Mouse (Mus musculus): ENCODE measurements around the gene Abcc9. TPM values are rescaled to one million over a fixed set of nuclear protein-coding genes. Genes with fewer than 3 reads are reported as not detected.

Abcc9 gene
- total RNA-seq (2014; fragmentation: Nextera tagmentation) (not detected in 2 replicates), total RNA-seq (2017) (not detected in 2 replicates)

DNA sequence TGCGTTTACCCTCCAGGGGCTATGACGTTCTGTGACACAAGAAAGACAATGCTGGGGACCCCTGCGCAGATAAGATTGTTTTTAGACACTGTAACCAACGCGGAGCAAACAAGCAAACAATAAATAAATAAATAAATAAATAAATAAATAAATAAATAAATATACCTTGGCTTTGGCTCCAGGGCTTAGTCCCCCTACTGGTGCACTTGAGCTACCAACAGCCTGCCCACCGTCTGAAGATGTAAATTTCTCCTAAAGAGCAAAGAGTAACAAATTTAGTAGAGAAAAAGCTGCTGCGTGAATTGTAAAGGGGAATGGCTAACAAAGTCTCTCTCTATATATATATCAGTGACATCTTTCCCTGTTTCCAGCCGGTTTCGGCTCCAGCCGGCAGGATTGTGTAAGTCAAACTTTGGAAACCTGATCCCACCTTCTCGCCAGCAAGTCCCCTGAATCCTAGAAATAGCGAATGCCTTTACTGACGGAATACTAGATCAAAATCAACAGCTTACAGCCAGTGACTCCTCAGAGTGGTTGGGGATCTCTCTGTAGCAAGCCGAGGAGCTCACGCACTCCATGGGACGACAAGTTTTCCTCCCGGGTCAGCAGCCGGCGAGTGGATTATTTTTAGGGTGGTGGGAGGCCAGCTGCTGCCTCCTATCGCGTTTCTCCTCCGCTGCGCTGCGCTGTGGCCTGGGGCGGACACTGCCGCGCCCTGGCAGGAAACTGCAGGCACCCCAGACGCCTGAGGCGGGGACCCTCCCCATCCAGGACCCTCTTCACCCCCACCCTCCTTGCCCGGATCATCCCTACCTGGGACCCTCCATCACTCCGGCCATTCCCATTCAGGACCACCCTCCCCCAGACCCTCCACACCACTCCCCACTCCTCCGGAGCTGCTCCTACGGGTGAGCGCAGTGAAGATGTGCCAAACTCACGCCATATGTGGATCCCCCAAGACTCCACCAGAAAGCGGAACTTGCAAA is at the start of gene Abcc9:
TSS of gene Abcc9 (minus strand) at position 664 of the 986 bp plus-strand sequence.
- peak; percentile 46 for ATAC-seq (replicated peaks; ENCODE audit: poor library complexity, severe bottlenecking)

DNA sequence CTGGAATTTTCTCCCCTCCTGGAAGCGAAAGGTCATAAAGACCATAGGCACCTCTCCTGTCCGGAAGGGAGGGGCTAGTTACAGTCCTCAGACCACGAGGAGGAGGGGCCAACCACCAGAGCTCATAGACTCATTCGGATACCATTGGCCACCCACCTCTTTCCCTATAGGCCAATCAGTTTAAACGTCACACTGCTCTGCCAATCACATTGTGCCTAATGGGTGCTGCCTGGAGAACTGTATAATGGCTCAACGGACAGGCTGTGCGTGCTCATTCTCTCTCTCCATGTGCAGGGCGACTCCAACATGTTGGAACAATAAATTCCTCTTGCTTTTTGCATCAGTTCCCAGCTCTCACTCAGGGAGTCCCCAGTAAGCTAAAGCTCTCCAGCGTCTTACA is 49.2 kb upstream of the Abcc9 start:
- no peak for ATAC-seq (replicated peaks; ENCODE audit: poor library complexity, severe bottlenecking)

DNA sequence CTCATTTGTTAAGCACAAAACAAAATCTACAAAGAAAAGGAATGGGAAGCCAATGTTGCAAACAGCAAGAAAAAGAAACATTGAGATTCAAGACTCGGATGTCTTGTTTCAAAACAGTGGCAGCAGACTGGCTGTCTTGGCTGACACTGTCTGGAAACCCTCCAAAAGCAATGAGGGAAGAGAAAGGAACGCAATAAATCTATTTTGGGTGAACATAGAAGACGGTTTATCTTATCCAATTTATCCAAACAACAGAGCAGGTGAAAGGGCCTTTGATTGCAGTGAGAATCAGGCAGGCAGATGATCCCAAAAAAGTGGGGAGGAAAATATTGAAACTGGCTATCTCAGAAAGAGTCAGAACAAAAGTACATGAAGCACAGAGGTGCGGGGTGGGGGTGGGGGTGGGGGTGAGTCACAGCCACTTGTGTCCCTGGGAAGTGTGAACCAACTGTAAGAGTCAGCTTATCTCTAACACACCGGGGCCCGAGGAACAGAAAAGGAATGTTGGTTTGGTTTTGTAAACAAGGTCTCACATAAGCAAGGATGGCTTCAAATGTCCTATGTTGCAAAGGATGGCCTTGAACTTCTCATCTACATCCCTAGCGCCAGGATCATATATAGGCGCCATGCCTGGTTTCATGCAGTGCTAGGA is 46.1 kb upstream of the Abcc9 start:
- no peak for ATAC-seq (replicated peaks; ENCODE audit: poor library complexity, severe bottlenecking)

DNA sequence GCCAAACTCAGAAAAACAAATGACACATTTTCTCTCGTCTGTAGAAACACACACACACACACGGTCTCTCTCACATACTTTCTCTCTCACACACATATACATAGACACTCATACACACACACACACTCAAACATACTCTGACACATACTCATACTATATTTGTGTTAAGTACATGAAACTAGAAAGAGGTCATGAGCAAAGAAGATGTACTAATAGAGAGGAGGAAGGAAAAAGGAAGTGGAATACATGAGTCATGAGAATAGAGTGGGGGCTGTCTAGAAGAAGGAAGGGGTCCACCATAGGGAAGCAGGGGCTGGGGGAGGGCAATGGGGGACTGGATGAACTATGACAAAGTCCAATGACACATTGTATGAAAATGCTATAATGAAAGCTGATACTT is 45.0 kb upstream of the Abcc9 start:
- peak; percentile 91 for ATAC-seq (replicated peaks; ENCODE audit: poor library complexity, severe bottlenecking)

DNA sequence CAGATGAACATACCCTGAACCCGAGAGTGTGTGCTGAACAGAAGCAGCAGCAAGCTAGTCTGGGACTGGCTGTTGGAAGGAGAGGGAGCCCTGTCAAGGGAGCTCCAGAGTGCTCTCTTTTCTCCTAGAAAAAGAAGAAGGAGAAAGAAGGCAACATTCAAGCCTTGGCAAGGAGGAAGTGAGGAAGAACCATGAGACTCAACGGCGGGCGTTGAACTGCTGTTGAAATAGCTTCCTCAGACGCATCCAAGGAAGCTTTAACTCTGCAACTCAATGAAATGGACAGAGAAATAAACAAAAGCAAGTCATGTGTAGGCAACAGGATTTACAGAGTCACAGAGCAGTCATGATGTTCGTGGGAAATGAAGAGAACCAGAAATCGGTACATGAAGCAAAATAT is 44.6 kb upstream of the Abcc9 start:
- peak; percentile 83 for ATAC-seq (replicated peaks; ENCODE audit: poor library complexity, severe bottlenecking)

DNA sequence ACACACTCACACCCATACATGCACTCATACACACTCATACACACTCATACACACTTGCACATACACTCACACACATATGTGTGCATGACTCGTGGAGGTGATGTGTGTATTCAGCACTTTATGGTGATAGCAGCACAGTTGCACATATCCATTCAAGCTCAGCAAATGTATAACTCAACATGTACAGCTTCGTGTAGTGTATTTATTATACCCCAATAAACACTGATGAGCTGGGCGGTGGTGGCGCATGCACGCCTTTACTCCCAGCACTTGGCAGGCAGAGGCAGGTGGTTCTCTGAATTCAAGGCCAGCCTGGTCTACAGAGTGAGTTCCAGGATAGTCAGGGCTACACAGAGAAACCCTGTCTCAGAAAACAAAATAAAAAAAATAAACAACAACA is 43.4 kb upstream of the Abcc9 start:
- ATAC-seq (replicated peaks; ENCODE audit: poor library complexity, severe bottlenecking) = no peak

DNA sequence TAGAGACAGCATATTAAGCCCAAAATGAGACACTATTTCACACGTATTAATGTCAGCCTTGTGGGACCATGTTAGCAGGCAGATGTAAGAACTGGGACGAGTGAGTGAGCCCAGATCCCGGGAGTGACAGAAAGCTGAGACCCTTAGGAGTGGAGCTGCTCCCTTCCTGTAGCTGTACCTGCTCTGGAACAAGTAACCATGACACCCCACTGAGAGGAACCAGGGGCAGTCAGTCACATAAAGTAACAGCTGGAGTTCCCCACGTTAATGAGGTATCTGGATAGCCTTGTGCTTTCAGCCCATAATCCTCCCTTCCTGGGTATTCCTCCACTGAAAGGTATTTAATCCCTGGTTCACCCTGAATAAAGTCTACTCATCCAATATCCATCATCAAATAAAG is 41.1 kb upstream of the Abcc9 start:
- no peak for ATAC-seq (replicated peaks; ENCODE audit: poor library complexity, severe bottlenecking)

DNA sequence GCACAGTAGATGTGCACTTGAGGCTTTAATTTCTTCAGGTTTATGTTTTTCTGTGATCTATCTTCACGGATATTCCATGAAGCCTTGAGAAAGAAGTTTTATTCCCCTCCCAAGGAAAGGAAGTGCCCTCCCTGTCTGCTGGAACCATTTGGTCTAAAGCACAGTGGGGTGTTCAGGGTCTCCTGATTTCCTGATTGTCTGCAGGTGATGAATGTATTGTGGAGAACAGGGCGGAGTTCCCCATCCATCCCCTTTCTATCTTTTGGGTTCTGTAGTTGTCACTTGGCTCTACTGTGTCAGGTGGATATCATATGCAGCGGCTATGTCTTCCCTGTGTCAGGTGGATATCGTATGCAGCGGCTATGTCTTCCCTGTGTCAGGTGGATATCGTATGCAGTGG is 39.6 kb upstream of the Abcc9 start:
- no peak for ATAC-seq (replicated peaks; ENCODE audit: poor library complexity, severe bottlenecking)

DNA sequence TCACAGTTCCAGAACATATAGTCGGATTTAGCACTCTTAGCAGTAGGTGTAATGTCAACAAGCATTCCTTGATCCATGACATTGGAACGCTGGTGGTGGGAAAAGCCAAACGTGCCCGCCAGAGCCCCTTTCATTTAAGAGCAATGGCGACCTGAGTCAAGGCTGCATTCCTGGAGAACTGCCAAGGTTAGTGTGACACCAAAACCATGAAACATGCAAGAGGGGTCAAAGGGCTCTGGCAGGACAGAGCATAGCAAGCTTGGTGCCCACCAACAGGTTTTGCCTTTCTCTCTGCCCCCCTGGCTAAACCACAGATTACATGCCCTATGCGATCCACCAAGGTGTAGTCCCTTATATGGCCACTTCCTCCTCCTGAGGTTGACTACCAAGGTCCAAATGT is 36.5 kb upstream of the Abcc9 start:
- no peak for ATAC-seq (replicated peaks; ENCODE audit: poor library complexity, severe bottlenecking)

DNA sequence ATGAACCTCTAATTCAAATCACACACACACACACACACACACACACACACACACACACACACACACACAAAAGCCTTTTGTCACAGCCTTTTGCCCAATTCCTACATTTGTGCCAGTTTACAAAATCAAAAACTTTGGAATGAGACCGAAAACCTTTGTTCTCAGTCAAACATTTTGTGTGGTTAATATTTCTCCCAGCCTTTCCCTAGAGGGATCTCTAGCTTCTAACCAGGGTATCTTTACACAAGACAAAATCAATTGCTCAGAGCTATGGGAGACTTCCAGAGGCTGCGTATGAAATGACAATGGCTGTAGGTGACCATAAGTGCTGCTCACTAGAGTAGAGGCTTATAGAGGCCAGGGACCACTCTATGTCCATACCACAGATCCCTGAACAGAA is 36.1 kb upstream of the Abcc9 start:
- no peak for ATAC-seq (replicated peaks; ENCODE audit: poor library complexity, severe bottlenecking)

DNA sequence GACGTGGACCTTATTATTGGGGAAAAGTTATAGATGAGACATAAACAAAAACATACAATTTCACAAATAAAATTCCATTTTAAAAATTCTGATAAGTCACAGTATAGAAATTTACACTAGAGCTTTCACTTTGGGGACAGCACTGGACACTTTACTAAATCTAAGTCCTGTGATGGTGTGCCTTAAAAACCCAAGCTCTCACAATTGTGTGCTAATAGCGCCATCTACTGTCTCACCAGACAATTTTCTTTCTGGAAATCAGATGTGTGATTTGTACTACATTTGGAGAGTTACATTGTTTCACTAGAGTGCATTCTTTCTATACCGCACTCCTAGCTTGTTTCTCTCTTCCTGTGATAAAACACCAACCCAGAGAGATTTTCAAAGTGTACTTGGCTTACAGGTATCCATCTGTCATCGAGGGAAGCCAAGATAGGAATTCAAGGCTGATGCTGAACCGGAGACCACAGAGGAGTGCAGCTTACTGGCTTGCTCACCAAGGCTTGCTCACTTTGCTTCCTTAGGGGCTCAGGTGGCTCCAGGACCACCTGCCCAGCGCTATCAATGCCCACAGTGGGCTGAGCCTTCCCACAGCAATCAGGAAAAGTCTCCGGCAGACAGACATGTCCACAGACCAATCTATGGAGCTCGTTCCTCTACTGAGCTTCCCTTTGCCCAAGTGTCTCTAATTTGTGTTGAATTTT is 33.3 kb upstream of the Abcc9 start:
- ATAC-seq (replicated peaks; ENCODE audit: poor library complexity, severe bottlenecking) = peak; percentile 88

DNA sequence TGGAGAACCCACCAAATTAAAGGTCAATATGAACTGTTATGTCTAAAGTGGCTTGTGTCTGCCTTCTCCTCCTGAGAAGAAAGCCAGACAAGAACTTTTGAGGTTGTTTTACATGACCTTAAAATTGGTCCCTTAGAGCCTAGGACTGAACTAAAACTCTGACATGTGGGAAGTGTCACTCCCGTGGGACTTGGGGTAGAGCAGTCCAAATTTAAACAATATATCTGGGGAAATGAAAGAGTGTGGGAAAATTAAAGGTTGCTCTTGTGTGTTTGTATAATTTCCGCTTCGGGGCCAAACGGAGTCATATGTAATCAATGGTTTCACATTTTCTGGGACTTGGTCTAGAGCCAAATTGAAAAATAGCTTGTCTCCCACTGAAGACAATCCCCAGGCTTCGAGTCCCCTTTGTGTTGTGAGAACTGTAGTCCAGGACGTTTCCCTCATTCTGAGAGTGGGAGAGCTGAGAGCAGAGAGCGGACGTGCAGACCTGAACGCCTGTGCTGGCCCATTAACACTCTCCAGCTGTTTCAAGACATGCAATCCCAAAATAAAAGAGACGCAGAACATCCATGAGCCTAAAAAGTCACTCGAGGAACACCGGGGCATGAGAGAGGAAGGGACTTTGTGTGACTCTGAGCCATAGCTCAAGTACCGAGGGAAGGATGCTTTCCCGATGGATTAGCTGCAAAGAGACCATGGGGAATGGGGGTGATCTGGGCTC is 30.6 kb upstream of the Abcc9 start:
- ATAC-seq (replicated peaks; ENCODE audit: poor library complexity, severe bottlenecking) = no peak

DNA sequence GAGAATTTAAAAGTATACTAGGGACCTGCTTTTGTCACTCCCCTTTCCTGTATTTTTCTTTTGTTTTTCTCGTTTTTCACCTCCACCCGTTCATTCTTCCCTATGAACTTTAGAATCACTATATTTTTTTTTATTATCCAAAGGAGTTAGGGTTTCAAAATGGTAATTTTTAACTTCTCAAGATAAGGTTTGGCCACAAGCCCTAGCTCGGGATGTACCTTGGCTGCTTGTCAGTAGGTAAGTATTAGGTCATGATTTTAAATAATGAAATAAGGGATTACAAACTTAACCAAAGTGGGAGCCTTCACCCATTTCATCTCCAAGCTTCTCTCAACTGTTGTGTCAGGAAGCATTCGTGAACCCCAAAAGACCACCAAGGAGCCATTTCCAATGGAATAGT is 23.9 kb upstream of the Abcc9 start:
- ATAC-seq (replicated peaks; ENCODE audit: poor library complexity, severe bottlenecking) = no peak

DNA sequence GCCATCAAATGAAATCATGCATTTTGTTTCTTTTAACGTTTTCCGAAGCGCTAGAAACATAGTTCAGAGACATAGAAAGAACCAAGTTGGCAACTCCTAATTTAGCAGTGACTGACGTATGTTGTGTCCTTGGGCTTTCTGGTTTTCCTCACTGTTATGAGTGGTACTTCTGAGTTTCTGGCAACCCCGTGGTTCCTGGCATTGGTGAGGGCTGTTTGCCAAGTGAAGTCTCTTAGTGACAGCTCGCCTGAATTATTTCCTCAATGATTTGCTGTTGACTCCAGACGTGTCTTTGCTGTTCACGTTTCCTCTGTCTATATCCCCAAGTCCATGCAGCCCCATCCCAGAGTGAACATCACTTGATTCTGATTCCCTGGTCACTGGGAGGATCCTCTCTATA is 19.6 kb upstream of the Abcc9 start:
- ATAC-seq (replicated peaks; ENCODE audit: poor library complexity, severe bottlenecking) = no peak

DNA sequence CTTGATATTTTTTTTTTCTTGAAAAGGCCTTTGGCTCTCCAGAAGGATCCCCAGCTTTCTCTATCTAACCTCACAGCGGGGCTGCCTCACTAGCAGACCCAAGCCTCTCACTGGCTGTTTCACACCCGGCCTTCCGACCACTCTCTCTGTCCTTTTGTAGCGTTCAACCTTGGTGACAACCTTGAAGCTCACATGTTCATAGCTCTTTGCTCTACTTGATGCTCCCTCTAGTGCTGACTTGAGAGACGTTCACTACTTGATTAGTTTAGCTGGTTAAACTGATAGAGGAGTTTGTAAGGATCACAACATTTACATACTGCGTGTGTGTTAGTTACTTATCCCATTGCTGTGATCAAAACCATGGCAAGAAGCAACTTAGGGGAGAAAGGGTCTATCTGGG is 18.5 kb upstream of the Abcc9 start:
- ATAC-seq (replicated peaks; ENCODE audit: poor library complexity, severe bottlenecking) = no peak

DNA sequence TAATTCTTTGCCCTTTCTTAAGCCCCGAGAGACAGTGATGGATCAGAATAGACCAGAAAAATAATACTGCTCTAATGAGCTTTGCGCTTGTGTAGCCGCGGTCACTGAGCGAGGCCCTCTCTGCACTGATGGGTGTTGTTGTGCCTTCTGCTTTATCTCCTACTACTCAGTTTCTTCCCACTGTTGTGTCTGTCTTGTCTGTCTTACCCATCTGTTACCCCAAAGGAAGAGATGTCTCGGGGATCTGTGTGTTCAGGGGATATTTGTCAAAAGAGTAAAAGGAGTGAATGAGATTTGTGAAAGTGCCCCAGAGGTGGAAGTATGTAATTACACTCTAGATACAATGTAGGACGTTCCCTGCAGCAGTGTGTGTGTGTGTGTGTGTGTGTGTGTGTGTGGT is 16.1 kb upstream of the Abcc9 start:
- 0 out of 2 replicates have a peak, but pooled peaks have one; percentile 40 for ATAC-seq (replicated peaks; ENCODE audit: poor library complexity, severe bottlenecking)

DNA sequence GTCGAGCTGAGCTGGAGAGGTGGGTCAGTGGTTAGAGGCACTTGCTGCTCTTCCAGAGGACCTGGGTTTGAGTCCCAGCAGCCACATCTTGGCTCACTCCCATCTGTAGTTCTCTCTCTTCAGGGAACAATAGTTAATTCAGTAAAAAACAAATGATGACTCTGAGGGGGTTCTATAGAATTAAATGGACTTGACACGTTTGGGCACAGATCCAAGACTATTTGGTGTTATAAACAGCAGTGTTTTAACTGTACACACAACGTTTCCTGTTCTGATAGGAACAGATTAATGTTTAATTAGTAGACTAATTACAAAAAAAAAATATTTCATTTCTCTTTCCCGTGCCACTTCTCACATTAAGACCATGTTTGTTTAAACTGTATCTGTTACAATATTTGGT is 15.1 kb upstream of the Abcc9 start:
- ATAC-seq (replicated peaks; ENCODE audit: poor library complexity, severe bottlenecking) = no peak

DNA sequence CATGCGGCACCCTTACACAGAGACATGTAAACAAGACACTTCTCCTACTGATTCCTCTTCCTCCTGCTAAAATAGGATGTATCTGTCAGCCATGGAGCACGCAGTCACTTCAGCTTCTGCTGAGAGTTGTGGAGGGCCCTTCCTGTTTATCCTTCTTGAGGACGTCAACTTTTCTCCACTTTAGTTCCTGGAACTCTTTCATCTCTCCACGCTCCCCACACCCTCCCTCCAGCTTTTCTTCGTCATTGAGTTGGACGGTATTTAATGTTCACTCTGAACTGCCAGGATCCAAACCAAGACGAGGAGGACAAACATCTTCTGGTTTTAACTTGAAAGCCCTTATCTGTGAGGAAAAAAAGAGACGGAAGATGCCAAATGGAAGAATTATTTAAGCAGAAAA is 12.9 kb upstream of the Abcc9 start:
- ATAC-seq (replicated peaks; ENCODE audit: poor library complexity, severe bottlenecking) = no peak

DNA sequence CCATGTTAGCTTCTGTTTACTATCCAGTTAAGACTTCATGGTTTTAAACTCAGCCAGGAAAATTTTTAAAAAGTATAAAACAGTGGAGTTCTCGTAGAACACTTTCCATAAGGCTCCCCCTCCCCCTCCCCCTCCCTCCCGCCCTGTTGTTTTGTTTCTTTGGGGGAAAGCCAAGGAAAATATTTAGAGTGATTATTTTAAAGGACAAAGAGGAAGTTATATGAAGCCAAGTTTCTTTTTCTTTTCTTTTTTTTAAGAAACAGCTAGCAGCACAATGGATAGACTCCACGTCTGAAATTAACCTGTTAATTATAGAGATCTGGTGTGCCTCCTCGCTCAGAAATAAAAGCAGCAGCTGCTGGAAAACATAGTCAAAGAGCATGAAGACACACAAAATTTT is 9.0 kb upstream of the Abcc9 start:
- no peak for ATAC-seq (replicated peaks; ENCODE audit: poor library complexity, severe bottlenecking)

DNA sequence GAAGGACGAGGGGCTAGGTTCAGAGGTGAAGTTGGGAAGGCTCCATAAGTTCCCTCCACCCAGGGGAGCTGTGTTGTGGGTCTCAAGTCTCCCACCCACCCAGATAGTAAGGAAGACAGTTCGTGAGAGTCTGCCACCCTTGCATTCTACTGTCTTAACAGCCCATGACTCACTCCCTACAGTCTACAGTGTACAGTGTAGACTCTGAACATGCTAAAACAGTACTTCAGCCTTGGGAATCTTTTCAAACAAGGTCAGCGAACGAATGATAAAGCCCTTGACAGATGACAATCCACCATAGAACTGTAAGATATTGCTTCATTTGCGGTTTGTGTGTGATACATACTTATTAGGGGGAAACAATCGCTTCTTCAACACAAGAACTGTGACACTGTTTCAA is 8.6 kb upstream of the Abcc9 start:
- ATAC-seq (replicated peaks; ENCODE audit: poor library complexity, severe bottlenecking) = no peak
